In genomic region chr16:13819806-13820500, GRCm38 (mm10) we compare ENCODE assay signal across 8 mouse cellular contexts. TPM values are rescaled to one million over a fixed set of nuclear protein-coding genes. Genes with fewer than 3 reads are reported as not detected.
DNase-seq lines count a peak whose midpoint lies in the region; ATAC-seq and TF ChIP-seq lines count a peak whose summit lies in the region.

No protein-coding gene starts in this region.

- H3K4me1 ChIP-seq in lung, embryonic 15.5 days = peaks cover 8% of the 10 kb centered on the region
- 0 out of 2 replicates have a peak, but pooled peaks cover 7% of the 10 kb centered on the region for H3K4me1 ChIP-seq in heart, postnatal 0 days (ENCODE audit: control insufficient read depth, insufficient read depth)
- peaks cover 11% of the 10 kb centered on the region; the same call in 1 of the 2 replicates for H3K4me1 ChIP-seq in lung, postnatal 0 days (ENCODE audit: insufficient read depth, low read depth, low read length)

- no peak for ATAC-seq in lung, embryonic 15.5 days (ENCODE audit: borderline replicate concordance, extremely low read depth, low FRiP score, low TSS enrichment)
- ATAC-seq in heart, postnatal 0 days (ENCODE audit: insufficient read depth, low read depth) = no peak
- no peak for ATAC-seq in lung, postnatal 0 days
- ATAC-seq in granulocyte monocyte progenitor cell, adult 5-6 weeks (replicated peaks; ENCODE audit: poor library complexity, severe bottlenecking) = no peak

- 21% methylated on average over 12 of the region's 12 CpGs for WGBS in lung, embryonic 15.5 days
- 16% methylated on average over 12 of the region's 12 CpGs for WGBS in heart, postnatal 0 days
- 16% methylated on average over 12 of the region's 12 CpGs for WGBS in lung, postnatal 0 days

- peaks cover 9% of the 10 kb centered on the region; the same call in 1 of the 2 replicates for H3K36me3 ChIP-seq in lung, embryonic 15.5 days
- no peaks in the 10 kb centered on the region; the same call in 1 of the 2 replicates for H3K36me3 ChIP-seq in heart, postnatal 0 days (replicated peaks; ENCODE audit: control insufficient read depth, insufficient read depth, low read length)
- 0 out of 2 replicates have a peak, but pooled peaks cover 3% of the 10 kb centered on the region for H3K36me3 ChIP-seq in lung, postnatal 0 days (ENCODE audit: insufficient read depth, low read length)

- no peak for DNase-seq in lung, postnatal 25 days (ENCODE audit: low spot score)
- DNase-seq in brain, embryonic 18.5 days (ENCODE audit: low read depth, low spot score) = peak; percentile 2
- peak; percentile 11 for DNase-seq in heart, postnatal 0 days (ENCODE audit: low spot score)
- DNase-seq in lung, postnatal 0 days (ENCODE audit: low spot score) = peak; percentile 20
- DNase-seq in testis, postnatal 14 days (ENCODE audit: low spot score) = no peak
- no peak for DNase-seq in urinary bladder, adult 2 months (ENCODE audit: low spot score)

- H3K27ac ChIP-seq in lung, embryonic 15.5 days = peak overlapping the region; percentile 99
- H3K27ac ChIP-seq in heart, postnatal 0 days (ENCODE audit: low read depth) = peak overlapping the region; percentile 97; the same call in 1 of the 2 replicates
- H3K27ac ChIP-seq in lung, postnatal 0 days (ENCODE audit: low read length) = peak overlapping the region; percentile 69

- peak overlapping the region; percentile 88 for H3K9ac ChIP-seq in lung, embryonic 15.5 days
- peak overlapping the region; percentile 92 for H3K9ac ChIP-seq in heart, postnatal 0 days (replicated peaks; ENCODE audit: low read depth, low read length)
- peak overlapping the region; percentile 83 for H3K9ac ChIP-seq in lung, postnatal 0 days (replicated peaks; ENCODE audit: low read depth)

- peak overlapping the region; percentile 74 for H3K4me2 ChIP-seq in lung, embryonic 15.5 days
- peak overlapping the region; percentile 87 for H3K4me2 ChIP-seq in heart, postnatal 0 days (ENCODE audit: low read depth, low read length)
- H3K4me2 ChIP-seq in lung, postnatal 0 days (replicated peaks; ENCODE audit: low read depth, low read length) = peak overlapping the region; percentile 81

- TF ChIP-seq EP300 in heart, postnatal 0 days (IDR thresholded peaks at IDR 0.05; ENCODE audit: low read depth) = no peak
- TF ChIP-seq EP300 in lung, postnatal 0 days (IDR thresholded peaks at IDR 0.05) = no peak

- H3K27me3 ChIP-seq in lung, embryonic 15.5 days = no peaks in the 10 kb centered on the region
- no peaks in the 10 kb centered on the region for H3K27me3 ChIP-seq in heart, postnatal 0 days (ENCODE audit: control insufficient read depth, insufficient read depth, low read length)
- no peaks in the 10 kb centered on the region for H3K27me3 ChIP-seq in lung, postnatal 0 days (replicated peaks; ENCODE audit: insufficient read depth, low read length)

- no peaks in the 10 kb centered on the region for H3K9me3 ChIP-seq in lung, embryonic 15.5 days
- no peaks in the 10 kb centered on the region for H3K9me3 ChIP-seq in heart, postnatal 0 days (replicated peaks; ENCODE audit: control insufficient read depth, low read length)
- H3K9me3 ChIP-seq in lung, postnatal 0 days (ENCODE audit: low read length) = no peaks in the 10 kb centered on the region

- H3K4me3 ChIP-seq in lung, embryonic 15.5 days = peak overlapping the region; percentile 92
- H3K4me3 ChIP-seq in heart, postnatal 0 days (ENCODE audit: low read depth, low read length) = peak overlapping the region; percentile 91
- H3K4me3 ChIP-seq in lung, postnatal 0 days (ENCODE audit: low read depth, low read length) = peak overlapping the region; percentile 76

- no peak for TF ChIP-seq CTCF in heart, postnatal 0 days (IDR thresholded peaks at IDR 0.05; ENCODE audit: low read depth)
- no peak for TF ChIP-seq CTCF in lung, postnatal 0 days (IDR thresholded peaks at IDR 0.05)

RNA-seq across cellular contexts. Expression of gene Ntan1, which starts 1.3 kb away (rescaled TPM):
- 160 and 163 TPM in 2 replicates for polyA plus RNA-seq in lung, embryonic 15.5 days (2015; fragmentation: Nextera tagmentation; extraction: Ambion mirVana)
- total RNA-seq in heart, postnatal 0 days (2014; rRNA removed; ENCODE audit: low replicate concordance) = 64.7 and 109 TPM in 2 replicates
- polyA plus RNA-seq in heart, postnatal 0 days (2015; fragmentation: Nextera tagmentation; extraction: Ambion mirVana) = 141 and 148 TPM in 2 replicates
- polyA plus RNA-seq in lung, postnatal 0 days (2015; fragmentation: Nextera tagmentation; extraction: Ambion mirVana) = 135 and 141 TPM in 2 replicates
- 61.4 and 76.5 TPM in 2 replicates for total RNA-seq in granulocyte monocyte progenitor cell, adult 5-6 weeks (2014; fragmentation: Nextera tagmentation)
- total RNA-seq in granulocyte monocyte progenitor cell, adult 5-6 weeks (2017) = 51.9 and 56.2 TPM in 2 replicates
- polyA plus RNA-seq in urinary bladder, adult 2 months (2012; rRNA removed) = 98.6 and 103 TPM in 2 replicates

RNA-seq across cellular contexts. Expression of gene Rrn3, which starts 39.4 kb away (rescaled TPM):
- polyA plus RNA-seq in lung, embryonic 15.5 days (2015; fragmentation: Nextera tagmentation; extraction: Ambion mirVana) = 59.2 and 60.1 TPM in 2 replicates
- 55.3 and 59.0 TPM in 2 replicates for total RNA-seq in heart, postnatal 0 days (2014; rRNA removed; ENCODE audit: low replicate concordance)
- polyA plus RNA-seq in heart, postnatal 0 days (2015; fragmentation: Nextera tagmentation; extraction: Ambion mirVana) = 43.7 and 49.9 TPM in 2 replicates
- polyA plus RNA-seq in lung, postnatal 0 days (2015; fragmentation: Nextera tagmentation; extraction: Ambion mirVana) = 28.1 TPM in 2 replicates
- 24.4 and 27.6 TPM in 2 replicates for total RNA-seq in granulocyte monocyte progenitor cell, adult 5-6 weeks (2014; fragmentation: Nextera tagmentation)
- 39.9 and 45.5 TPM in 2 replicates for total RNA-seq in granulocyte monocyte progenitor cell, adult 5-6 weeks (2017)
- 21.9 and 24.7 TPM in 2 replicates for polyA plus RNA-seq in urinary bladder, adult 2 months (2012; rRNA removed)

Comparison
In these comparisons a context has a peak if more than half of its experiments do, and no peak if none do; other contexts are left out.
1. DNase-seq: peak in brain, embryonic 18.5 days (single experiment), heart, postnatal 0 days (single experiment) and lung, postnatal 0 days (single experiment); none in lung, postnatal 25 days (single experiment), testis, postnatal 14 days (single experiment) and urinary bladder, adult 2 months (single experiment).
2. Peak in every context shown above with its lines, with median percentiles within 50 percentile points of each other: H3K27ac ChIP-seq, H3K4me2 ChIP-seq, H3K4me3 ChIP-seq and H3K9ac ChIP-seq.